Mouse (Mus musculus): ENCODE results near the gene Pcp4l1.

Gene Pcp4l1

DNA sequence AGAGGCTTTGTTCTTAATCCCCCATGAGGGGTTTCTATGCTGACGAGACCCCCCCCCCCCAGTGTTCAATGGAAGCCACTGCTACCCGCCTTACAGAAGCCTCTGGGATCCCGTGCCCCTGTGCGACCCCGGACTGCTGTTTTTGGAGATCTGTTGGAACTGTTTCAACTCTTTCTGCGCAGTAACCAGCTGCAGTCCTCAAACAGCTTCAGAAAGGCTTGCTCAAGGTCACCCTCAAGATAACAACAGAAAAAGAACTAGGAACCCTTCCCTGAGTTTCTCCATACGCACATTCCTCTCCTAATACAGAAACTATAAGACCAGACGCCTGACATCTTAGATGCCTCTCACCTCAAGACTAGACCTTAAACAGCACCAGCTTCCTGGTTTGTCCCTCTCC, 7.0 kb downstream of the Pcp4l1 start:
- no peak for DNase-seq (ENCODE audit: extremely low spot score, low read depth, low spot score)

- DNase-seq (ENCODE audit: extremely low spot score, low read depth, low spot score), result no peak
Observed at GRCm38 (mm10) chr1:171187851-171188700, 8.0 kb downstream of the Pcp4l1 start.

- no peak for DNase-seq (ENCODE audit: extremely low spot score, low read depth, low spot score)
Observed at GRCm38 (mm10) chr1:171185655-171186054, 10.4 kb downstream of the Pcp4l1 start.

DNA sequence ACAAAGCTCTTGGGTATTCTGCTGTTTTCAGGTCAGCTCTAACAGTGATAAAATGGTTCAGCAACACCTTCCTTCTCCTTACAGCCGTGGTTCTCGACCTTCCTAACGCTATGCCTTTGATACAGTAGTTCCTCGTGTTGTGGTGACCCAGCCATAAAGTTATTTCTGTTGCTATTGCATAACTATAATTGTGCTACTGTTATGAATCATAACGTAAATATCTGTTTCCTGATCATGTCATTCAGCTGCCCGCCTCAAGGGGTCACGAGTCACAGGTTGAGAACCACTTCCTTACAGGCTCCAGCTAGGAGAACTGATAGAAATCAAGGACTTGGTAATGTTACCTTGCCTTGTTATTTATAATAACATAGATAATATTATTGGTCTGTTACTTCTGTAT, 11.8 kb downstream of the Pcp4l1 start:
- no peak for DNase-seq (ENCODE audit: extremely low spot score, low read depth, low spot score)

DNA sequence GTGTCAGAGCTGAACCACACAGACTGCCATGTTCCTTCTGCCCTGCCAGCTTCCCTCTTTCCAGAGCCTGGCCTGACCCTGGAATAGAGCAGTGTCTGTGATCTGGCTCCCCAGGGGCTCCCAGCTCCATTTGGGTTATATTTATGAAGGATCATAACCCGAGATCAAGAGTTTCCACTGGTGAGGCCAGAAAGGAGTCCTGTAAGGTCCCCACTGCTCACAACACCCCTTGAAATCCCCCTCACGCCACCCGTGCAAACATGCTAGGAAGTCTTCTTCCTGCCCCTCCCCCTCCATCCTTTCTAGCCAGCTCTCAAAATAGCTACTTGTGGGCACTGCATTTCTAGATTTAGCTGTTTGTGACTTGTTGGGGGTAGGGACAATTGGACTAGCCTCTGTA, 12.4 kb downstream of the Pcp4l1 start:
- no peak for DNase-seq (ENCODE audit: extremely low spot score, low read depth, low spot score)

DNA sequence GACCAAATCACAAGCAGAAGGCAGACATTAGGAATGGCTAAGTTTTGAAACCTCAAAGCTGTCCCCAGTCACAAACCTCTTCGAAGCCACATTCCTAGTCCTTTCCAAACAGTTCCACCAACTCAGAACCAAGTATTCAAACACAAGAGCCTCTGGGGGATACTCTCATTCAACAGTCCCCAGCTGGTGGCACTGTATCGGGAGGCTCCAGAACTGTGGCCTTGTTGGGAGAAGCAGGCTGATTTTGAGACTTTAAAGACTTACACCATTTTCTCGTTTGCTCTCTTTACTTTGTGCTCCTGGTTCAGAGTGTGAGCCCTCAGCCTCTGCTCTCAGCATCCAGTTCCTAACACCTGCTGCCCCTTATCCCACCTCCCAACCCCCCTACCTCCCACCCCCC, 13.0 kb downstream of the Pcp4l1 start:
- DNase-seq (ENCODE audit: extremely low spot score, low read depth, low spot score), result no peak

GRCm38 (mm10) chr1:171179487-171180171, 16.4 kb downstream of the Pcp4l1 start:
- no peak for DNase-seq (ENCODE audit: extremely low spot score, low read depth, low spot score)

DNA sequence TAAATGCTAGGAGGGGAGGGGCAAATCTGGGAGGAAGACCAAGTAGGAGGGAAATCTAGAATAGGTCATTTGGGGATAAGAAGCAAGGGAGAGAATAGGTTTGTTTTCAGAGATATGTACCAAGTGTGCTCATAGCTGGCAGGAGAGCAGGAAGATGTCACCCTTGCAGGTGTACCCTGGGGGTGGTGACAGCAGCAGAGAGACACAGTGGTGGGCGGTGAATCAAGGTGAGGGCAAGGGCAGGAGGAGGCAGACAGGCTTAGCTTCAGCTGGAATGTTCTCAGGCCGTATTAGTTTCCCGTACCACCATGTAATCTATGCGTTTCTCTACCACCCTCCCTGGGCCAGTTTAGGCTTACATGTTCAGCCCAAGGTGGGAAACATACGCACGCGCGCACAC, 23.3 kb downstream of the Pcp4l1 start:
- DNase-seq (ENCODE audit: extremely low spot score, low read depth, low spot score), result no peak

- DNase-seq (ENCODE audit: extremely low spot score, low read depth, low spot score), result no peak
Observed at GRCm38 (mm10) chr1:171171138-171171537, 24.9 kb downstream of the Pcp4l1 start.

DNA sequence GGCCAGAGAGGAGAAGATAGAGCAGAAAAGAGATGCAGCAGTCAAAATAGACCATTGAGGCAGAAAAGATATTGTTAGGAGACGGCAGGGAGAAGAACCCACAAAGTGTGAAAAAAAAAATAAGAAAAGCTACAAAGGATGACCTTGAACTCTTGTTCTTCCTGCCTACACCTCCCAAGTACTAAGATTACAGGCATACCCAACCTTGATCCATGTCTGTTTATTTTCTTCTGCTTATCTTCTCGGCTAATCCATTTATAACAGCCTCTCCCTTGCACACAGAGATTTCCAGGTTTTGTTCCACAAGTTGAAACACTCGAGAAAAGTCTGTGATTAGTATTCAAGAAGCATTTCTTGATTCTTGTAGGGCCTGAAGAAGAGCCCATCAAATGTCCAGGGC, 26.2 kb downstream of the Pcp4l1 start:
- no peak for DNase-seq (ENCODE audit: extremely low spot score, low read depth, low spot score)

- no peak for DNase-seq (ENCODE audit: extremely low spot score, low read depth, low spot score)
Observed at GRCm38 (mm10) chr1:171168906-171169305, 27.2 kb downstream of the Pcp4l1 start.

DNA sequence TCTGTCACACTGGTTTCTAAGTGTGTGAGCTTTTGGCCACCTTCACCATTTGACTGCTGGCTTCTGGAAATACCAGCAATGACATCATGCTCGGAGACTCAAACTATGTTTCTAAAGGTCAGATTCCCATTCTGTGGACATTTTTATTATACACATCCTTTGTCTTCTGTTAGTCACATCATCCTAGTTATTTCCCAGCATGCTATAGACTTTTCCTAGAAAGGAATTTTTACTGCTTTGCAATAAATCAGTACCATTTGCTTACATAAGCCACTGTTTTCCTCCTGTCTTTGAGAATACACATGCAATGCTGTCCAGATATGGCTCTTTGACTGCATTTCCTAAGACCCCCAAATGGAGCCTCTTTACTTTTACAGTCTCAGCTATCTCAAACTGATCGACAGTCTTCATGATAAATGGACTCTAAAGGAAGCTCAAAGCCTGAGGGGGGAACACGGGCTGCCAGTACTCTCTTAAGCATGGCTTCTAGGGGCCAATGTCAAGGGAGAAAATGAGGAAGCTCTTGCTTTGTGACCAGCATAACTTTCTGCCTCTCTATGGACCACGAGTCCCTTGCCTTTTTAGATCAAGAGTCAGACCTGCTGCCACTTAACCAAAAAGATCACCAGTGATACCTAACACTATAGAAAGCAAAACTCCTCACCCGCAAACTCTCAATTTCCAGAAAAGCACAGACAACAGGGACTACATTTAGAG, 30.3 kb downstream of the Pcp4l1 start:
- no peak for DNase-seq (ENCODE audit: extremely low spot score, low read depth, low spot score)

- DNase-seq (ENCODE audit: extremely low spot score, low read depth, low spot score), result no peak
Observed at GRCm38 (mm10) chr1:171164258-171164657, 31.8 kb downstream of the Pcp4l1 start.

- no peak for DNase-seq (ENCODE audit: extremely low spot score, low read depth, low spot score)
Observed at GRCm38 (mm10) chr1:171162526-171162925, 33.5 kb downstream of the Pcp4l1 start.

DNA sequence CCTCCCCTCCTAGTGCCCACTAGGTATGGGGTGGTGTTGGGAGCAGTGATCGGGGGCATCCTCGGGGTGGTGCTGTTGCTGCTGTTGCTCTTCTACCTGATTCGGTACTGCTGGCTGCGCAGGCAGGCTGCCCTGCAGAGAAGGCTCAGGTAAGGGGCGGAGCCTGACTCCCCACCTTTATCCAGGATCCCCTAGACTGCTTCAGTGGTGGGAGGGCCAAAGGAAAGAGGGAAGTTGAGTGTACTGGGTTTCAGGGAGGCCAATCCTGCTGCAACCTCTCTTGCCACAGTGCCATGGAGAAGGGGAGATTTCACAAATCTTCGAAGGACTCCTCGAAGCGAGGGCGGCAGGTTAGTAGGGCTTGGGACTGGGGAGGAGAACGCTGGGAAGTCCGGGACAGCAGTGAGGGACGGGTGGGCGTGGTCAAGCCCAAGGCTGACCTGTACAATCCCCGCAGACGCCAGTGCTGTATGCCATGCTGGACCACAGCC, 36.5 kb downstream of the Pcp4l1 start:
- DNase-seq (ENCODE audit: extremely low spot score, low read depth, low spot score), result no peak

DNA sequence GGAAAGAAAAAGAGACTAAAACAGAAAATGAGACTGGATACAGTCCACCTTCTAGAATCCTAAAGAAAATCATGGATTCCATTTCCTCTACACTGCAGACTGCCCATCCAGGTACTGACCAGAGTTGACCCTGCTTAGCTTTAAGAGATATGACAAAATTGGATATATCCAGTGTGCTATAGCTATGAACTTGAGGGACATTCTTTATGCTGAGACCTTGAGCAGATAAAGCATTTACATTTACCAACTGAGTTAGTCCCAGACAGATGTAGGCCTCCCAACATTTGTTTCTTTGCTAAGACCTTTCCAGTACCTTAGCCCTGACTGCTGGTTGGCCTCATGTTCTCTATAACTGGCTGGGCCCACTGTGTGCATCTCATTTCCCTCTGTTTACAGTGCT, 38.1 kb downstream of the Pcp4l1 start:
- no peak for DNase-seq (ENCODE audit: extremely low spot score, low read depth, low spot score)

GRCm38 (mm10) chr1:171156644-171157043, 39.4 kb downstream of the Pcp4l1 start:
- no peak for DNase-seq (ENCODE audit: extremely low spot score, low read depth, low spot score)

DNA sequence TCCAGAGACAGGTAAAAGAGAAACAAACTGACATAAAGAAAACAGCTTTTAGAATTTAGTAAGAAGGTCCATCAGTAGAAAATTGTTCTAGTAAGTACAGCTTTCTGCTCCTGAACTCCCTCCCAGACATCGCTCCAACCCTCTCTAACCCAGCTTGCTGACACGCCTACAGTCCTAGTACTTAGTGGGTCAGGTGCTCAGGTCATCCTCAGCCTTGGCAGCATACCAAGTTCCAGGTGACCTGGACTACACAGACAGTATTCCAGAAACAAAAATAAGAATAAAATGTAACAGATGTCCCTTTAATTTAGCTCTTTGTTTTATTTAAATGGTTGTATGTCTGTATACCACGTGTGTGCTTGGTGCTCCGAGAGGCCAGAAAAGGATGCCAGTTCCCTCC, 44.1 kb downstream of the Pcp4l1 start:
- DNase-seq (ENCODE audit: extremely low spot score, low read depth, low spot score), result no peak

- no peak for DNase-seq (ENCODE audit: extremely low spot score, low read depth, low spot score)
Observed at GRCm38 (mm10) chr1:171150838-171151391, 45.2 kb downstream of the Pcp4l1 start.

- DNase-seq (ENCODE audit: extremely low spot score, low read depth, low spot score), result peak; percentile 82
Observed at GRCm38 (mm10) chr1:171149974-171150760, 45.9 kb downstream of the Pcp4l1 start, which contains the start of the genes Sdhc and Mpz. Sdhc (minus strand) TSS chr1:171150603. Mpz (plus strand) TSS chr1:171150711.

Data from hindlimb bud, embryonic 11.5 days (tissue).